Mouse (Mus musculus) adrenal gland, postnatal 0 days (tissue): ENCODE results near the gene Grk3. TPM values are rescaled to one million over a fixed set of nuclear protein-coding genes. Genes with fewer than 3 reads are reported as not detected.

ENCODE experiments used
- polyA plus RNA-seq: library from polyadenylated mRNA; unstranded; fragments of >200 nt; fragmentation: Nextera tagmentation; extraction: Ambion mirVana; gene quantifications from 2 replicates; pipeline ENCODE4 v1.2.1, GENCODE M21; 2015

The Grk3 gene
- polyA plus RNA-seq: 9.6 and 10.1 TPM in 2 replicates

GRCm38 (mm10) chr5:113015236-113016061 lies at the start of gene Grk3:
Gene Grk3, minus strand, starts transcription at chr5:113015791.

GRCm38 (mm10) chr5:112895674-112896654 lies 119.6 kb downstream of the Grk3 start, which contains the start of gene Myo18b:
Gene Myo18b, minus strand, starts transcription at chr5:112896362.

Other genes starting within 250 kb of the Grk3 start
- 0.24 and 0.57 TPM in 2 replicates for gene Myo18b, start 119.4 kb downstream of the Grk3 start, polyA plus RNA-seq
- not detected in 2 replicates for gene Crybb2, start 54.3 kb upstream of the Grk3 start, polyA plus RNA-seq
- gene Crybb3, start 65.8 kb upstream of the Grk3 start, polyA plus RNA-seq: 0.40 TPM in 1 of 2 replicates, not detected in the other
- gene 2900026A02Rik, start 205.4 kb upstream of the Grk3 start, polyA plus RNA-seq: 4.1 and 4.6 TPM in 2 replicates
- not detected in 2 replicates for gene Tmem211, start 211.1 kb upstream of the Grk3 start, polyA plus RNA-seq